Mouse (Mus musculus) hindbrain, embryonic 16.5 days (tissue): ENCODE measurements around the gene Zfp180. TPM values are rescaled to one million over a fixed set of nuclear protein-coding genes. Genes with fewer than 3 reads are reported as not detected.
"Not testable (repeated sequence)": the region's sequence is repeated elsewhere in the genome, so short reads cannot be mapped to it uniquely, and the experiment has no call there.

ENCODE experiments used
- ATAC-seq: fragments of 200-750 bp; cut with Nextera tagmentation; 2 replicates; pipeline ENCODE4 v1.8.0; 2017; ENCODE audit warnings: moderate TSS enrichment, moderate library complexity
- H3K27ac ChIP-seq: fragments of 300-500 bp; sonication (generic); 2 replicates; pipeline ENCODE4 v1.5.1; 2014; ENCODE audit warnings: low read depth, mild to moderate bottlenecking, control low read depth, low read length, moderate library complexity
- H3K27me3 ChIP-seq: fragments of 300-500 bp; sonication (generic); replicated peaks from 2 replicates; pipeline ENCODE4 v1.6.1; 2014; ENCODE audit warnings: low read length; ENCODE audit not compliant: control insufficient read depth, insufficient read depth
- H3K36me3 ChIP-seq: fragments of 300-500 bp; sonication (generic); 2 replicates; pipeline ENCODE4 v1.6.1; 2014; ENCODE audit warnings: mild to moderate bottlenecking, low read length, moderate library complexity, mixed read lengths; ENCODE audit not compliant: control insufficient read depth, insufficient read depth
- H3K4me1 ChIP-seq: fragments of 300-500 bp; sonication (generic); 2 replicates; pipeline ENCODE4 v1.6.1; 2014; ENCODE audit warnings: low read depth, low read length; ENCODE audit not compliant: control insufficient read depth, insufficient read depth
- H3K4me2 ChIP-seq: fragments of 300-500 bp; sonication (generic); 2 replicates; pipeline ENCODE4 v1.6.1; 2014; ENCODE audit warnings: mild to moderate bottlenecking, low read length, control low read depth, moderate library complexity
- H3K4me3 ChIP-seq: fragments of 300-500 bp; sonication (generic); 2 replicates; pipeline ENCODE4 v1.5.1; 2014; ENCODE audit warnings: mild to moderate bottlenecking, low read length, control low read depth, moderate library complexity
- H3K9ac ChIP-seq: fragments of 300-500 bp; sonication (generic); 2 replicates; pipeline ENCODE4 v1.6.1; 2014; ENCODE audit warnings: low read depth, mild to moderate bottlenecking, control low read depth, low read length, moderate library complexity
- H3K9me3 ChIP-seq: fragments of 300-500 bp; sonication (generic); 2 replicates; pipeline ENCODE4 v1.6.1; 2014; ENCODE audit warnings: mild to moderate bottlenecking, low read length, moderate library complexity; ENCODE audit not compliant: control insufficient read depth
- WGBS: fragments of 180-500 bp; shearing (Covaris S2); extraction: QIAGEN DNeasy Blood & Tissue Kit; methylation state at CpG from one replicate; pipeline ENCODE4 v1.1.7; 2014; 5-methylcytosine and 5-hydroxymethylcytosine counted together
- polyA plus RNA-seq: library from polyadenylated mRNA; unstranded; fragments of >200 nt; fragmentation: Nextera tagmentation; extraction: Ambion mirVana; gene quantifications from 2 replicates; pipeline ENCODE4 v1.2.1, GENCODE M21; 2015

The Zfp180 gene
- 32.1 and 37.8 TPM in 2 replicates for polyA plus RNA-seq

GRCm38 (mm10) chr7:24081634-24082431 is at the start of gene Zfp180:
TSS of gene Zfp180 (plus strand) at chr7:24081924.
- peak; percentile 98 for ATAC-seq
- H3K27ac ChIP-seq: peak within 1 kb of the TSS; percentile 89
- peaks cover 15% of the 10 kb centered on the region for H3K36me3 ChIP-seq
- H3K9me3 ChIP-seq: peaks cover 6% of the 10 kb centered on the region
- H3K27me3 ChIP-seq: no peaks in the 10 kb centered on the region
- H3K4me3 ChIP-seq: peak within 1 kb of the TSS; percentile 73
- whole genome bisulfite sequencing: 18% methylated on average over 44 of the region's 44 CpGs
- H3K4me1 ChIP-seq: peaks cover 15% of the 10 kb centered on the region
- peak within 1 kb of the TSS; percentile 66 for H3K4me2 ChIP-seq
- peak within 1 kb of the TSS; percentile 78 for H3K9ac ChIP-seq

- H3K36me3 ChIP-seq: no peaks in the 10 kb centered on the region
- H3K4me2 ChIP-seq: no peak within 1 kb of the TSS
- H3K4me3 ChIP-seq: no peak within 1 kb of the TSS
- no peaks in the 10 kb centered on the region for H3K4me1 ChIP-seq
- no peak within 1 kb of the TSS for H3K27ac ChIP-seq
- no peaks in the 10 kb centered on the region for H3K9me3 ChIP-seq
- H3K27me3 ChIP-seq: no peaks in the 10 kb centered on the region
- H3K9ac ChIP-seq: no peak within 1 kb of the TSS
- WGBS: 81% methylated on average over 4 of the region's 4 CpGs
- no peak for ATAC-seq
These were observed 28.9 kb upstream of the Zfp180 start, which contains the start of gene Vmn1r183 for GRCm38 (mm10) chr7:24052660-24053304. TSS of gene Vmn1r183 (plus strand) at chr7:24053254.

- H3K27me3 ChIP-seq, H3K27ac ChIP-seq, H3K36me3 ChIP-seq, H3K9ac ChIP-seq, H3K9me3 ChIP-seq, H3K4me1 ChIP-seq, ATAC-seq, H3K4me3 ChIP-seq, H3K4me2 ChIP-seq: not testable (repeated sequence)
- 57% methylated on average over 1 of the region's 1 CpGs for WGBS
These were observed 7.3 kb upstream of the Zfp180 start for GRCm38 (mm10) chr7:24074424-24074823.

GRCm38 (mm10) chr7:24082457-24083235 is 922 bp downstream of the Zfp180 start:
- Histone ChIP-seq H3K36me3 (peaks cover 23% of the 10 kb centered on the region), H3K4me1 (peaks cover 15% of the 10 kb centered on the region), H3K27ac (peak overlapping the region; percentile 89; the same call in 1 of the 2 replicates), H3K4me3 (peak overlapping the region; percentile 73), H3K9me3 (peaks cover 12% of the 10 kb centered on the region), H3K27me3 (no peaks in the 10 kb centered on the region), H3K9ac (peak overlapping the region; percentile 78), H3K4me2 (peak overlapping the region; percentile 66)
- peak; percentile 15 for ATAC-seq
- WGBS: 61% methylated on average over 15 of the region's 15 CpGs

- H3K4me1 ChIP-seq: peaks cover 15% of the 10 kb centered on the region
- no peak overlapping the region for H3K4me3 ChIP-seq
- peaks cover 26% of the 10 kb centered on the region for H3K36me3 ChIP-seq
- H3K9ac ChIP-seq: no peak overlapping the region
- 95% methylated on average over 4 of the region's 4 CpGs for WGBS
- H3K27me3 ChIP-seq: no peaks in the 10 kb centered on the region
- ATAC-seq: no peak
- H3K9me3 ChIP-seq: peaks cover 14% of the 10 kb centered on the region
- no peak overlapping the region for H3K4me2 ChIP-seq
- no peak overlapping the region for H3K27ac ChIP-seq
These were observed 5.1 kb downstream of the Zfp180 start for GRCm38 (mm10) chr7:24086871-24087270.

GRCm38 (mm10) chr7:24087485-24088125 is 5.9 kb downstream of the Zfp180 start:
- no peak for ATAC-seq
- no peak overlapping the region for H3K9ac ChIP-seq
- peaks cover 11% of the 10 kb centered on the region for H3K4me1 ChIP-seq
- H3K27ac ChIP-seq: no peak overlapping the region
- WGBS: 98% methylated on average over 12 of the region's 12 CpGs
- no peak overlapping the region for H3K4me2 ChIP-seq
- H3K36me3 ChIP-seq: peaks cover 26% of the 10 kb centered on the region
- H3K9me3 ChIP-seq: peaks cover 13% of the 10 kb centered on the region
- H3K4me3 ChIP-seq: no peak overlapping the region
- H3K27me3 ChIP-seq: no peaks in the 10 kb centered on the region

GRCm38 (mm10) chr7:24104403-24104802 is 22.7 kb downstream of the Zfp180 start:
- Histone ChIP-seq H3K27me3 (no peaks in the 10 kb centered on the region), H3K27ac (no peak overlapping the region), H3K4me2 (no peak overlapping the region), H3K9ac (no peak overlapping the region), H3K4me1 (no peaks in the 10 kb centered on the region), H3K36me3 (peaks cover 95% of the 10 kb centered on the region), H3K9me3 (peaks cover 74% of the 10 kb centered on the region), H3K4me3 (no peak overlapping the region)
- no peak; the same call in 1 of the 2 replicates for ATAC-seq
- WGBS: 96% methylated on average over 9 of the region's 9 CpGs

GRCm38 (mm10) chr7:24105144-24105703 is 23.5 kb downstream of the Zfp180 start:
- no peak overlapping the region for H3K4me3 ChIP-seq
- H3K36me3 ChIP-seq: peaks cover 87% of the 10 kb centered on the region
- no peak for ATAC-seq
- no peaks in the 10 kb centered on the region for H3K27me3 ChIP-seq
- no peak overlapping the region for H3K4me2 ChIP-seq
- WGBS: 96% methylated on average over 18 of the region's 18 CpGs
- H3K9ac ChIP-seq: no peak overlapping the region
- no peaks in the 10 kb centered on the region for H3K4me1 ChIP-seq
- no peak overlapping the region for H3K27ac ChIP-seq
- H3K9me3 ChIP-seq: peaks cover 74% of the 10 kb centered on the region
